Mouse (Mus musculus) embryonic facial prominence, embryonic 12.5 days (tissue): Measurements from ENCODE around the gene Myh6. TPM values are rescaled to one million over a fixed set of nuclear protein-coding genes. Genes with fewer than 3 reads are reported as not detected.
"Not testable (repeated sequence)": the region's sequence is repeated elsewhere in the genome, so short reads cannot be mapped to it uniquely, and the experiment has no call there.

Experiments
- ATAC-seq: fragments of 200-750 bp; cut with Nextera tagmentation; 2 replicates; pipeline ENCODE4 v1.8.0; 2017; ENCODE audit not compliant: insufficient number of reproducible peaks, insufficient read depth, low FRiP score, low TSS enrichment
- H3K27ac ChIP-seq: fragments of 300-500 bp; sonication (generic); 2 replicates; pipeline ENCODE4 v1.5.1; 2016; ENCODE audit warnings: mild to moderate bottlenecking
- H3K27me3 ChIP-seq: fragments of 300-500 bp; sonication (generic); 2 replicates; pipeline ENCODE4 v1.6.1; 2016; ENCODE audit warnings: mild to moderate bottlenecking, moderate library complexity
- H3K36me3 ChIP-seq: fragments of 300-500 bp; sonication (generic); 2 replicates; pipeline ENCODE4 v1.6.1; 2016; ENCODE audit warnings: mild to moderate bottlenecking
- H3K4me1 ChIP-seq: fragments of 300-500 bp; sonication (generic); 2 replicates; pipeline ENCODE4 v1.6.1; 2016
- H3K4me2 ChIP-seq: fragments of 300-500 bp; sonication (generic); replicated peaks from 2 replicates; pipeline ENCODE4 v1.6.1; 2016; ENCODE audit warnings: mild to moderate bottlenecking, moderate library complexity
- H3K4me3 ChIP-seq: fragments of 300-500 bp; sonication (generic); 2 replicates; pipeline ENCODE4 v1.5.1; 2016; ENCODE audit warnings: mild to moderate bottlenecking
- H3K9ac ChIP-seq: fragments of 300-500 bp; sonication (generic); 2 replicates; pipeline ENCODE4 v1.6.1; 2016; ENCODE audit warnings: mild to moderate bottlenecking, moderate library complexity
- H3K9me3 ChIP-seq: fragments of 300-500 bp; sonication (generic); 2 replicates; pipeline ENCODE4 v1.6.1; 2016; ENCODE audit warnings: mild to moderate bottlenecking, moderate library complexity
- WGBS: fragments of 180-500 bp; shearing (Covaris S2); methylation state at CpG from one replicate; pipeline ENCODE4 v1.1.7; 2016; 5-methylcytosine and 5-hydroxymethylcytosine counted together
- polyA plus RNA-seq: library from polyadenylated mRNA; unstranded; fragments of >200 nt; fragmentation: Nextera tagmentation; extraction: Ambion mirVana; gene quantifications from 2 replicates; pipeline ENCODE4 v1.2.1, GENCODE M21; 2016

Myh6 gene
- polyA plus RNA-seq, 1 experiment from 2014 or later: 2.2 TPM

- H3K36me3 ChIP-seq: no peaks in the 10 kb centered on the region
- 76% methylated on average over 18 of the region's 18 CpGs for WGBS
- peaks cover 10% of the 10 kb centered on the region; the same call in 1 of the 2 replicates for H3K4me1 ChIP-seq
- no peak overlapping the region for H3K9ac ChIP-seq
- H3K4me2 ChIP-seq: no peak overlapping the region
- H3K27ac ChIP-seq: peak overlapping the region; percentile 17; the same call in 1 of the 2 replicates
- H3K4me3 ChIP-seq: no peak overlapping the region
- H3K27me3 ChIP-seq: no peaks in the 10 kb centered on the region
- no peak for ATAC-seq
- no peaks in the 10 kb centered on the region for H3K9me3 ChIP-seq
These were observed 37.4 kb upstream of the Myh6 start for GRCm38 (mm10) chr14:55003878-55004855.

GRCm38 (mm10) chr14:55002687-55003120 lies 36.0 kb upstream of the Myh6 start:
- Histone ChIP-seq H3K27ac (no peak overlapping the region), H3K36me3 (no peaks in the 10 kb centered on the region)

GRCm38 (mm10) chr14:55001938-55002686 lies 35.4 kb upstream of the Myh6 start:
- 38% methylated on average over 12 of the region's 12 CpGs for WGBS
- H3K4me2 ChIP-seq: no peak overlapping the region
- no peak overlapping the region for H3K4me3 ChIP-seq
- H3K27ac ChIP-seq: no peak overlapping the region
- H3K27me3 ChIP-seq: no peaks in the 10 kb centered on the region
- H3K36me3 ChIP-seq: no peaks in the 10 kb centered on the region
- no peak for ATAC-seq
- no peak overlapping the region for H3K9ac ChIP-seq
- peaks cover 13% of the 10 kb centered on the region for H3K4me1 ChIP-seq
- no peaks in the 10 kb centered on the region for H3K9me3 ChIP-seq

More at GRCm38 (mm10) chr14:55002687-55003120, 36.0 kb upstream of the Myh6 start:
- Histone ChIP-seq H3K4me3 (no peak overlapping the region), H3K4me1 (peaks cover 10% of the 10 kb centered on the region; the same call in 1 of the 2 replicates), H3K27me3 (no peaks in the 10 kb centered on the region), H3K4me2 (no peak overlapping the region), H3K9me3 (no peaks in the 10 kb centered on the region), H3K9ac (no peak overlapping the region)
- no peak for ATAC-seq
- WGBS: 68% methylated on average over 7 of the region's 7 CpGs

- WGBS: 97% methylated on average over 2 of the region's 2 CpGs
- ATAC-seq: no peak
- H3K9ac ChIP-seq: no peak overlapping the region
These were observed 34.7 kb upstream of the Myh6 start for GRCm38 (mm10) chr14:55001446-55001845.

GRCm38 (mm10) chr14:55000814-55001213 lies 34.1 kb upstream of the Myh6 start:
- H3K27ac ChIP-seq: no peak overlapping the region
- no peaks in the 10 kb centered on the region for H3K9me3 ChIP-seq
- no peaks in the 10 kb centered on the region for H3K36me3 ChIP-seq
- H3K9ac ChIP-seq: no peak overlapping the region
- H3K4me1 ChIP-seq: peaks cover 21% of the 10 kb centered on the region
- H3K4me3 ChIP-seq: no peak overlapping the region
- 77% methylated on average over 6 of the region's 6 CpGs for WGBS
- H3K4me2 ChIP-seq: no peak overlapping the region
- H3K27me3 ChIP-seq: no peaks in the 10 kb centered on the region
- ATAC-seq: no peak

More at GRCm38 (mm10) chr14:55001446-55001845, 34.7 kb upstream of the Myh6 start:
- H3K4me3 ChIP-seq: no peak overlapping the region
- no peaks in the 10 kb centered on the region for H3K9me3 ChIP-seq
- no peaks in the 10 kb centered on the region for H3K36me3 ChIP-seq
- H3K4me1 ChIP-seq: peaks cover 19% of the 10 kb centered on the region
- no peak overlapping the region for H3K4me2 ChIP-seq
- H3K27me3 ChIP-seq: no peaks in the 10 kb centered on the region
- no peak overlapping the region for H3K27ac ChIP-seq

GRCm38 (mm10) chr14:54999868-55000267 lies 33.1 kb upstream of the Myh6 start:
- WGBS: 87% methylated on average over 5 of the region's 5 CpGs
- peaks cover 30% of the 10 kb centered on the region for H3K4me1 ChIP-seq

GRCm38 (mm10) chr14:54998680-54999079 lies 32.0 kb upstream of the Myh6 start:
- H3K4me3 ChIP-seq: no peak overlapping the region
- no peak for ATAC-seq
- peaks cover 33% of the 10 kb centered on the region for H3K4me1 ChIP-seq
- H3K27ac ChIP-seq: no peak overlapping the region
- H3K9ac ChIP-seq: no peak overlapping the region
- no peaks in the 10 kb centered on the region for H3K36me3 ChIP-seq
- H3K27me3 ChIP-seq: no peaks in the 10 kb centered on the region
- H3K4me2 ChIP-seq: no peak overlapping the region
- no peaks in the 10 kb centered on the region for H3K9me3 ChIP-seq

More at GRCm38 (mm10) chr14:54999868-55000267, 33.1 kb upstream of the Myh6 start:
- not testable (repeated sequence) for H3K36me3 ChIP-seq, H3K27ac ChIP-seq, H3K4me3 ChIP-seq, H3K9ac ChIP-seq, ATAC-seq, H3K9me3 ChIP-seq, H3K27me3 ChIP-seq, H3K4me2 ChIP-seq

- peaks cover 32% of the 10 kb centered on the region for H3K4me1 ChIP-seq
- no peak overlapping the region for H3K4me3 ChIP-seq
- no peak overlapping the region for H3K4me2 ChIP-seq
- 45% methylated on average over 4 of the region's 4 CpGs for WGBS
- H3K27ac ChIP-seq: 0 out of 2 replicates have a peak overlapping the region, but pooled peaks have one; percentile 75
- ATAC-seq: 0 out of 2 replicates have a peak, but pooled peaks have one; percentile 18
- no peaks in the 10 kb centered on the region for H3K27me3 ChIP-seq
- no peaks in the 10 kb centered on the region for H3K9me3 ChIP-seq
- no peak overlapping the region for H3K9ac ChIP-seq
- H3K36me3 ChIP-seq: no peaks in the 10 kb centered on the region
These were observed 30.6 kb upstream of the Myh6 start for GRCm38 (mm10) chr14:54997297-54997696.

- 0 out of 2 replicates have a peak, but pooled peaks have one; percentile 4 for ATAC-seq
- Histone ChIP-seq H3K4me3 (no peak overlapping the region), H3K27me3 (no peaks in the 10 kb centered on the region), H3K4me2 (no peak overlapping the region), H3K27ac (peak overlapping the region; percentile 75), H3K9ac (no peak overlapping the region), H3K9me3 (no peaks in the 10 kb centered on the region), H3K36me3 (no peaks in the 10 kb centered on the region), H3K4me1 (peaks cover 28% of the 10 kb centered on the region)
- WGBS: 56% methylated on average over 9 of the region's 9 CpGs
These were observed 30.1 kb upstream of the Myh6 start for GRCm38 (mm10) chr14:54996793-54997192.

- peaks cover 28% of the 10 kb centered on the region for H3K4me1 ChIP-seq
- no peak overlapping the region for H3K4me2 ChIP-seq
- H3K9ac ChIP-seq: no peak overlapping the region
These were observed 28.9 kb upstream of the Myh6 start for GRCm38 (mm10) chr14:54995457-54996138.

GRCm38 (mm10) chr14:54994869-54995186 lies 28.1 kb upstream of the Myh6 start:
- H3K4me1 ChIP-seq: peaks cover 28% of the 10 kb centered on the region
- H3K4me3 ChIP-seq: no peak overlapping the region
- no peaks in the 10 kb centered on the region for H3K36me3 ChIP-seq
- H3K27ac ChIP-seq: peak overlapping the region; percentile 75; the same call in 1 of the 2 replicates
- no peak overlapping the region for H3K4me2 ChIP-seq
- no peak overlapping the region for H3K9ac ChIP-seq
- no peak for ATAC-seq
- H3K27me3 ChIP-seq: no peaks in the 10 kb centered on the region
- no peaks in the 10 kb centered on the region for H3K9me3 ChIP-seq

More at GRCm38 (mm10) chr14:54995457-54996138, 28.9 kb upstream of the Myh6 start:
- H3K27me3 ChIP-seq: no peaks in the 10 kb centered on the region
- H3K4me3 ChIP-seq: no peak overlapping the region
- 38% methylated on average over 14 of the region's 14 CpGs for WGBS
- H3K36me3 ChIP-seq: no peaks in the 10 kb centered on the region
- H3K9me3 ChIP-seq: no peaks in the 10 kb centered on the region
- peak overlapping the region; percentile 75 for H3K27ac ChIP-seq
- ATAC-seq: peak; percentile 19; the same call in 1 of the 2 replicates
